Mouse (Mus musculus) thymus, postnatal 10 days (tissue): ENCODE measurements around the gene Lrwd1.
A peak's percentile ranks its signal among the peaks of the same experiment; 100 is the strongest.

Source experiments
- DNase-seq, 2 experiments: peaks; one replicate each; pipeline ENCODE4 v3.0.0; 2021; ENCODE audit warnings: low spot score in 2 of 2

The Lrwd1 gene

GRCm38 (mm10) chr5:136091927-136092326 lies 43.9 kb downstream of the Lrwd1 start:
- peak; percentile 59 to 63 for DNase-seq

GRCm38 (mm10) chr5:136088821-136089575 lies 46.9 kb downstream of the Lrwd1 start:
- DNase-seq: no peak

GRCm38 (mm10) chr5:136086290-136086689 lies 49.6 kb downstream of the Lrwd1 start:
- DNase-seq: no peak

GRCm38 (mm10) chr5:136084891-136085651 lies 50.8 kb downstream of the Lrwd1 start:
- peak; percentile 38 to 49 for DNase-seq

GRCm38 (mm10) chr5:136084144-136084881 lies 51.6 kb downstream of the Lrwd1 start:
- DNase-seq: peak in 1 of 2 experiments; percentile 31

- peak; percentile 93 to 95 for DNase-seq
Observed at GRCm38 (mm10) chr5:136083669-136084107, 52.2 kb downstream of the Lrwd1 start, which contains the start of gene Rasa4. Gene Rasa4, plus strand, starts transcription at chr5:136083916.

GRCm38 (mm10) chr5:136082345-136082744 lies 53.5 kb downstream of the Lrwd1 start:
- no peak for DNase-seq

GRCm38 (mm10) chr5:136078136-136078535 lies 57.7 kb downstream of the Lrwd1 start:
- no peak for DNase-seq

- DNase-seq: no peak
Observed at GRCm38 (mm10) chr5:136077001-136077550, 58.8 kb downstream of the Lrwd1 start.

GRCm38 (mm10) chr5:136076284-136076683 lies 59.6 kb downstream of the Lrwd1 start:
- no peak for DNase-seq

- no peak for DNase-seq
Observed at GRCm38 (mm10) chr5:136075076-136075475, 60.8 kb downstream of the Lrwd1 start.

GRCm38 (mm10) chr5:136073526-136073925 lies 62.3 kb downstream of the Lrwd1 start:
- no peak for DNase-seq

GRCm38 (mm10) chr5:136073051-136073450 lies 62.8 kb downstream of the Lrwd1 start:
- no peak for DNase-seq
